Mouse (Mus musculus) hindbrain, embryonic 14.5 days (tissue): ENCODE data around the gene Prss40. TPM values are rescaled to one million over a fixed set of nuclear protein-coding genes. Genes with fewer than 3 reads are reported as not detected.
A peak's percentile ranks its signal among the peaks of the same experiment; 100 is the strongest.
"Not testable (repeated sequence)": the region's sequence is repeated elsewhere in the genome, so short reads cannot be mapped to it uniquely, and the experiment has no call there.

Experiments
- ATAC-seq: fragments of 200-750 bp; cut with Nextera tagmentation; 2 replicates; pipeline ENCODE4 v1.8.0; 2017; ENCODE audit warnings: moderate number of reproducible peaks, mild to moderate bottlenecking, moderate TSS enrichment, moderate library complexity; ENCODE audit not compliant: low FRiP score
- DNase-seq: peaks from one replicate; pipeline ENCODE4 v3.0.0-alpha.2; 2015; ENCODE audit warnings: low spot score
- H3K27ac ChIP-seq: fragments of 300-500 bp; sonication (generic); 2 replicates; pipeline ENCODE4 v1.5.1; 2014; ENCODE audit warnings: mild to moderate bottlenecking, moderate library complexity
- H3K27me3 ChIP-seq: fragments of 300-500 bp; sonication (generic); 2 replicates; pipeline ENCODE4 v1.6.1; 2014; ENCODE audit warnings: mild to moderate bottlenecking, low read length, mixed read lengths; ENCODE audit not compliant: control insufficient read depth, insufficient read depth
- H3K36me3 ChIP-seq: fragments of 300-500 bp; sonication (generic); replicated peaks from 2 replicates; pipeline ENCODE4 v1.6.1; 2014; ENCODE audit not compliant: control insufficient read depth, insufficient read depth
- H3K4me1 ChIP-seq: fragments of 300-500 bp; sonication (generic); replicated peaks from 2 replicates; pipeline ENCODE4 v1.6.1; 2014; ENCODE audit warnings: antibody characterized with exemption, low read length, mixed read lengths; ENCODE audit not compliant: control insufficient read depth, insufficient read depth
- H3K4me2 ChIP-seq: fragments of 300-500 bp; sonication (generic); replicated peaks from 2 replicates; pipeline ENCODE4 v1.6.1; 2014; ENCODE audit warnings: mild to moderate bottlenecking, moderate library complexity
- H3K4me3 ChIP-seq: fragments of 300-500 bp; sonication (generic); replicated peaks from 2 replicates; pipeline ENCODE4 v1.5.1; 2014; ENCODE audit warnings: mild to moderate bottlenecking, low read length
- H3K9ac ChIP-seq: fragments of 300-500 bp; sonication (generic); 2 replicates; pipeline ENCODE4 v1.6.1; 2014
- H3K9me3 ChIP-seq: fragments of 300-500 bp; sonication (generic); 2 replicates; pipeline ENCODE4 v1.6.1; 2016; ENCODE audit warnings: low read length; ENCODE audit not compliant: control insufficient read depth
- WGBS: fragments of 180-500 bp; shearing (Covaris S2); extraction: QIAGEN DNeasy Blood & Tissue Kit; methylation state at CpG from one replicate; pipeline ENCODE4 v1.1.7; 2014; 5-methylcytosine and 5-hydroxymethylcytosine counted together
- polyA plus RNA-seq: library from polyadenylated mRNA; unstranded; fragments of >200 nt; fragmentation: Nextera tagmentation; extraction: Ambion mirVana; gene quantifications from 2 replicates; pipeline ENCODE4 v1.2.1, GENCODE M21; 2014

Prss40 gene
- polyA plus RNA-seq, 1 experiment from 2014 or later, result not detected

- ATAC-seq, H3K4me2 ChIP-seq, H3K4me3 ChIP-seq, DNase-seq, H3K9ac ChIP-seq, H3K36me3 ChIP-seq, H3K4me1 ChIP-seq, H3K9me3 ChIP-seq, H3K27me3 ChIP-seq, H3K27ac ChIP-seq: not testable (repeated sequence)
- WGBS, result 68% methylated on average over 6 of the region's 6 CpGs
Measured at GRCm38 (mm10) chr1:34517297-34517696, 43.4 kb downstream of the Prss40 start.

GRCm38 (mm10) chr1:34516595-34516994 is 44.1 kb downstream of the Prss40 start:
- H3K4me2 ChIP-seq, result no peak overlapping the region
- 63% methylated on average over 5 of the region's 5 CpGs for WGBS
- no peaks in the 10 kb centered on the region for H3K27me3 ChIP-seq
- no peak overlapping the region for H3K27ac ChIP-seq
- H3K9me3 ChIP-seq, result no peaks in the 10 kb centered on the region
- H3K4me1 ChIP-seq, result no peaks in the 10 kb centered on the region
- H3K4me3 ChIP-seq, result no peak overlapping the region
- no peak overlapping the region for H3K9ac ChIP-seq
- no peaks in the 10 kb centered on the region for H3K36me3 ChIP-seq
- no peak for DNase-seq
- ATAC-seq, result no peak

GRCm38 (mm10) chr1:34513068-34513467 is 47.7 kb downstream of the Prss40 start:
- Histone ChIP-seq H3K4me3 (no peak overlapping the region), H3K27ac (no peak overlapping the region), H3K4me1 (no peaks in the 10 kb centered on the region), H3K9ac (no peak overlapping the region), H3K27me3 (no peaks in the 10 kb centered on the region), H3K36me3 (no peaks in the 10 kb centered on the region), H3K9me3 (no peaks in the 10 kb centered on the region), H3K4me2 (no peak overlapping the region)
- ATAC-seq (no peak), DNase-seq (no peak)
- 85% methylated on average over 4 of the region's 4 CpGs for WGBS

GRCm38 (mm10) chr1:34511027-34511426 is 49.7 kb downstream of the Prss40 start:
- ATAC-seq (no peak; the same call in 1 of the 2 replicates), DNase-seq (peak; percentile 53)
- Histone ChIP-seq H3K9ac (no peak overlapping the region), H3K36me3 (no peaks in the 10 kb centered on the region), H3K9me3 (no peaks in the 10 kb centered on the region), H3K4me2 (no peak overlapping the region), H3K27ac (no peak overlapping the region), H3K4me1 (no peaks in the 10 kb centered on the region), H3K27me3 (no peaks in the 10 kb centered on the region), H3K4me3 (no peak overlapping the region)
- WGBS, result 3% methylated on average over 3 of the region's 3 CpGs

GRCm38 (mm10) chr1:34510575-34510981 is 50.2 kb downstream of the Prss40 start:
- Histone ChIP-seq H3K9me3 (no peaks in the 10 kb centered on the region), H3K36me3 (no peaks in the 10 kb centered on the region), H3K4me2 (0 out of 2 replicates have a peak overlapping the region, but pooled peaks have one; percentile 7), H3K9ac (no peak overlapping the region), H3K4me3 (no peak overlapping the region), H3K27me3 (no peaks in the 10 kb centered on the region), H3K27ac (no peak overlapping the region), H3K4me1 (no peaks in the 10 kb centered on the region)
- 6% methylated on average over 7 of the region's 7 CpGs for WGBS
- no peak for ATAC-seq
- no peak for DNase-seq

GRCm38 (mm10) chr1:34507986-34508385 is 52.8 kb downstream of the Prss40 start:
- H3K36me3 ChIP-seq, result no peaks in the 10 kb centered on the region

GRCm38 (mm10) chr1:34505970-34506551 is 54.7 kb downstream of the Prss40 start:
- no peaks in the 10 kb centered on the region for H3K4me1 ChIP-seq
- H3K4me3 ChIP-seq, result no peak overlapping the region
- DNase-seq (no peak), ATAC-seq (no peak)
- H3K9me3 ChIP-seq, result no peaks in the 10 kb centered on the region
- no peaks in the 10 kb centered on the region for H3K27me3 ChIP-seq
- H3K4me2 ChIP-seq, result no peak overlapping the region
- no peak overlapping the region for H3K27ac ChIP-seq
- H3K9ac ChIP-seq, result no peak overlapping the region
- WGBS, result 95% methylated on average over 4 of the region's 4 CpGs
- no peaks in the 10 kb centered on the region for H3K36me3 ChIP-seq

More at GRCm38 (mm10) chr1:34507986-34508385, 52.8 kb downstream of the Prss40 start:
- H3K27me3 ChIP-seq, result no peaks in the 10 kb centered on the region
- WGBS, result 66% methylated on average over 3 of the region's 3 CpGs
- no peak overlapping the region for H3K27ac ChIP-seq
- no peak overlapping the region for H3K4me3 ChIP-seq
- H3K9me3 ChIP-seq, result no peaks in the 10 kb centered on the region
- H3K9ac ChIP-seq, result no peak overlapping the region
- ATAC-seq (no peak), DNase-seq (no peak)
- no peaks in the 10 kb centered on the region for H3K4me1 ChIP-seq
- no peak overlapping the region for H3K4me2 ChIP-seq

- Histone ChIP-seq H3K4me2 (no peak overlapping the region), H3K27ac (no peak overlapping the region), H3K4me3 (no peak overlapping the region), H3K36me3 (no peaks in the 10 kb centered on the region), H3K27me3 (no peaks in the 10 kb centered on the region), H3K4me1 (no peaks in the 10 kb centered on the region), H3K9ac (no peak overlapping the region), H3K9me3 (no peaks in the 10 kb centered on the region)
- DNase-seq (no peak), ATAC-seq (no peak)
- WGBS, result 66% methylated on average over 7 of the region's 7 CpGs
Measured at GRCm38 (mm10) chr1:34505307-34505706, 55.4 kb downstream of the Prss40 start.

GRCm38 (mm10) chr1:34502991-34503390 is 57.8 kb downstream of the Prss40 start:
- Histone ChIP-seq H3K9ac (no peak overlapping the region), H3K27ac (no peak overlapping the region), H3K4me3 (no peak overlapping the region), H3K4me2 (no peak overlapping the region), H3K4me1 (no peaks in the 10 kb centered on the region), H3K36me3 (no peaks in the 10 kb centered on the region), H3K9me3 (no peaks in the 10 kb centered on the region), H3K27me3 (no peaks in the 10 kb centered on the region)
- DNase-seq (no peak), ATAC-seq (no peak)
- 26% methylated on average over 3 of the region's 3 CpGs for WGBS
